Mouse (Mus musculus): ENCODE measurements around the gene Gpatch1. TPM values are rescaled to one million over a fixed set of nuclear protein-coding genes. Genes with fewer than 3 reads are reported as not detected.

The Gpatch1 gene
- polyA plus RNA-seq, 1 experiment, result 12.7 TPM

- Histone ChIP-seq H3K4me3 (ENCODE audit: low read depth, low read length) (peak overlapping the region; percentile 63), H3K36me3 (ENCODE audit: control insufficient read depth, insufficient read depth, low read length, poor library complexity, severe bottlenecking) (no peaks in the 10 kb centered on the region), H3K27me3 (ENCODE audit: control insufficient read depth, insufficient read depth, low read length, poor library complexity, severe bottlenecking) (no peaks in the 10 kb centered on the region), H3K9me3 (replicated peaks; ENCODE audit: control insufficient read depth, insufficient read depth, low read length, poor library complexity, severe bottlenecking) (no peaks in the 10 kb centered on the region), H3K27ac (ENCODE audit: insufficient read depth, low read length) (no peak overlapping the region), H3K9ac (ENCODE audit: low read depth, poor library complexity, severe bottlenecking) (peak overlapping the region; percentile 22; the same call in 1 of the 2 replicates), H3K4me1 (ENCODE audit: control insufficient read depth, insufficient read depth, low read length) (no peaks in the 10 kb centered on the region)
- TF ChIP-seq POLR2A (IDR thresholded peaks at IDR 0.05; ENCODE audit: insufficient read depth, low read length) (peak; percentile 70), EP300 (IDR thresholded peaks at IDR 0.05; ENCODE audit: insufficient read depth, low read depth, low read length) (no peak), CTCF (IDR thresholded peaks at IDR 0.05; ENCODE audit: low read depth, low read length) (peak; percentile 47)
Observed at GRCm38 (mm10) chr7:35269443-35270024, 48.7 kb downstream of the Gpatch1 start.

GRCm38 (mm10) chr7:35267841-35268240 is 50.4 kb downstream of the Gpatch1 start:
- Histone ChIP-seq H3K36me3 (ENCODE audit: control insufficient read depth, insufficient read depth, low read length, poor library complexity, severe bottlenecking) (no peaks in the 10 kb centered on the region), H3K27ac (ENCODE audit: insufficient read depth, low read length) (no peak overlapping the region), H3K4me3 (ENCODE audit: low read depth, low read length) (no peak overlapping the region), H3K27me3 (ENCODE audit: control insufficient read depth, insufficient read depth, low read length, poor library complexity, severe bottlenecking) (no peaks in the 10 kb centered on the region), H3K9me3 (replicated peaks; ENCODE audit: control insufficient read depth, insufficient read depth, low read length, poor library complexity, severe bottlenecking) (no peaks in the 10 kb centered on the region), H3K9ac (ENCODE audit: low read depth, poor library complexity, severe bottlenecking) (no peak overlapping the region), H3K4me1 (ENCODE audit: control insufficient read depth, insufficient read depth, low read length) (no peaks in the 10 kb centered on the region)
- TF ChIP-seq EP300 (IDR thresholded peaks at IDR 0.05; ENCODE audit: insufficient read depth, low read depth, low read length) (0 out of 2 replicates have a peak, but pooled peaks have one; percentile 30), CTCF (IDR thresholded peaks at IDR 0.05; ENCODE audit: low read depth, low read length) (peak; percentile 67), POLR2A (IDR thresholded peaks at IDR 0.05; ENCODE audit: insufficient read depth, low read length) (no peak)

- Histone ChIP-seq H3K4me3 (ENCODE audit: low read depth, low read length) (no peak overlapping the region), H3K27me3 (ENCODE audit: control insufficient read depth, insufficient read depth, low read length, poor library complexity, severe bottlenecking) (no peaks in the 10 kb centered on the region), H3K9me3 (replicated peaks; ENCODE audit: control insufficient read depth, insufficient read depth, low read length, poor library complexity, severe bottlenecking) (no peaks in the 10 kb centered on the region), H3K9ac (ENCODE audit: low read depth, poor library complexity, severe bottlenecking) (no peak overlapping the region), H3K4me1 (ENCODE audit: control insufficient read depth, insufficient read depth, low read length) (no peaks in the 10 kb centered on the region), H3K27ac (ENCODE audit: insufficient read depth, low read length) (no peak overlapping the region), H3K36me3 (ENCODE audit: control insufficient read depth, insufficient read depth, low read length, poor library complexity, severe bottlenecking) (no peaks in the 10 kb centered on the region)
- no peak for TF ChIP-seq EP300 (IDR thresholded peaks at IDR 0.05; ENCODE audit: insufficient read depth, low read depth, low read length)
- TF ChIP-seq CTCF (IDR thresholded peaks at IDR 0.05; ENCODE audit: low read depth, low read length), result peak; percentile 67
- TF ChIP-seq POLR2A (IDR thresholded peaks at IDR 0.05; ENCODE audit: insufficient read depth, low read length), result no peak
Observed at GRCm38 (mm10) chr7:35266666-35267065, 51.6 kb downstream of the Gpatch1 start.

DNA sequence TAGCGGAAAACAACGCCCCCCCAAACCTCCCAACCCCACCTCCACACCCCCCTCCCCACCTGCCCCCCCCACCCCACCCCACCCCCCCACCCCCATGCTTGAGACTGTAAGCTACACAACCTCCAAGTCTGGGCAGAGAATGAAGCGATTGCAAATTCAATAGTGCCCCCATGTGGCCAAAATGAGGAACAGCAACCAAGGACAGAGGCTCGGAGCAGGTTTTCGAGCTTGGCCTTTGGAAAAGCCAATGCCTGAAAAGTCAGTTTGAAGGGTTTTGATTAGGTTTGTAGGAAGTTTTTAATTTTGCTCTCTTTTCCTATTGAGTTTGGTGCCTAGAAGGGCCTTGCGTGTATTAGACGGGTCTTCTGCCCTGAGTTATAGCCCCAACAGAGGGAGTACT is 53.5 kb downstream of the Gpatch1 start:
- no peak overlapping the region for H3K4me3 ChIP-seq (ENCODE audit: low read depth, low read length)
- H3K9me3 ChIP-seq (replicated peaks; ENCODE audit: control insufficient read depth, insufficient read depth, low read length, poor library complexity, severe bottlenecking), result no peaks in the 10 kb centered on the region
- H3K36me3 ChIP-seq (ENCODE audit: control insufficient read depth, insufficient read depth, low read length, poor library complexity, severe bottlenecking), result no peaks in the 10 kb centered on the region
- TF ChIP-seq CTCF (IDR thresholded peaks at IDR 0.05; ENCODE audit: low read depth, low read length) (peak; percentile 54), POLR2A (IDR thresholded peaks at IDR 0.05; ENCODE audit: insufficient read depth, low read length) (no peak)
- H3K27ac ChIP-seq (ENCODE audit: insufficient read depth, low read length), result no peak overlapping the region
- no peaks in the 10 kb centered on the region for H3K4me1 ChIP-seq (ENCODE audit: control insufficient read depth, insufficient read depth, low read length)
- H3K27me3 ChIP-seq (ENCODE audit: control insufficient read depth, insufficient read depth, low read length, poor library complexity, severe bottlenecking), result no peaks in the 10 kb centered on the region
- H3K9ac ChIP-seq (ENCODE audit: low read depth, poor library complexity, severe bottlenecking), result no peak overlapping the region

GRCm38 (mm10) chr7:35263595-35264489 is 54.4 kb downstream of the Gpatch1 start:
- no peak overlapping the region for H3K4me3 ChIP-seq (ENCODE audit: low read depth, low read length)
- no peak overlapping the region for H3K27ac ChIP-seq (ENCODE audit: insufficient read depth, low read length)
- TF ChIP-seq POLR2A (IDR thresholded peaks at IDR 0.05; ENCODE audit: insufficient read depth, low read length), result no peak
- no peaks in the 10 kb centered on the region for H3K36me3 ChIP-seq (ENCODE audit: control insufficient read depth, insufficient read depth, low read length, poor library complexity, severe bottlenecking)
- no peaks in the 10 kb centered on the region for H3K9me3 ChIP-seq (replicated peaks; ENCODE audit: control insufficient read depth, insufficient read depth, low read length, poor library complexity, severe bottlenecking)
- H3K4me1 ChIP-seq (ENCODE audit: control insufficient read depth, insufficient read depth, low read length), result no peaks in the 10 kb centered on the region
- H3K27me3 ChIP-seq (ENCODE audit: control insufficient read depth, insufficient read depth, low read length, poor library complexity, severe bottlenecking), result no peaks in the 10 kb centered on the region
- H3K9ac ChIP-seq (ENCODE audit: low read depth, poor library complexity, severe bottlenecking), result no peak overlapping the region

DNA sequence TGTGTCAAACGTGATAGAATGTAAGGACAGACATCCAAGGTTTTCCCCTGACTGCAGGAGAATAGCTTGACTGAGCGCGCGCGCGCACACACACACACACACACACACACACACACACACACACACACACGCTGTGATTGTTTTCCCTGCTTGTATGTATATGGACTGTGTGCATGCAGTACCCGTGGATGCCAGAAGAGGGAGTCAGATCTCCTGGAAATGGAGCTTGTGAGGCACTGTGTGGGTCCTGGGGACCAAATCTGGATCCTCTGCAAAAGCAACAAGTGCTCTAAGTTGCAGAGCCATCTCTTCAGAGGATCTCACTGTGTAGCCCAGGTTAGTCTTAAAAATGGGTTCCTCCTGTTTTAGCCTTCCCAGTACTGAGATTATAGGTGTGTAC is 58.9 kb downstream of the Gpatch1 start:
- no peaks in the 10 kb centered on the region for H3K27me3 ChIP-seq (ENCODE audit: control insufficient read depth, insufficient read depth, low read length, poor library complexity, severe bottlenecking)
- no peaks in the 10 kb centered on the region for H3K36me3 ChIP-seq (ENCODE audit: control insufficient read depth, insufficient read depth, low read length, poor library complexity, severe bottlenecking)
- H3K9me3 ChIP-seq (replicated peaks; ENCODE audit: control insufficient read depth, insufficient read depth, low read length, poor library complexity, severe bottlenecking), result no peaks in the 10 kb centered on the region
- H3K9ac ChIP-seq (ENCODE audit: low read depth, poor library complexity, severe bottlenecking), result no peak overlapping the region
- H3K4me1 ChIP-seq (ENCODE audit: control insufficient read depth, insufficient read depth, low read length), result no peaks in the 10 kb centered on the region
- H3K4me3 ChIP-seq (ENCODE audit: low read depth, low read length), result no peak overlapping the region
- no peak overlapping the region for H3K27ac ChIP-seq (ENCODE audit: insufficient read depth, low read length)
- TF ChIP-seq CTCF (IDR thresholded peaks at IDR 0.05; ENCODE audit: low read depth, low read length) (peak; percentile 56), EP300 (IDR thresholded peaks at IDR 0.05; ENCODE audit: insufficient read depth, low read depth, low read length) (no peak), POLR2A (IDR thresholded peaks at IDR 0.05; ENCODE audit: insufficient read depth, low read length) (no peak)

Measured in ES-Bruce4 (cell line).